Mouse (Mus musculus) heart, postnatal 0 days (tissue): ENCODE measurements around the gene Stxbp6.

ENCODE experiments used
- CTCF ChIP-seq: IDR thresholded peaks from 2 replicates; pipeline ENCODE4 v1.5.1; 2016; ENCODE audit warnings: antibody characterized with exemption, control low read depth, low read depth
- EP300 ChIP-seq: IDR thresholded peaks from 2 replicates; pipeline ENCODE4 v1.6.1; 2016; ENCODE audit warnings: antibody characterized with exemption, low read depth

DNA sequence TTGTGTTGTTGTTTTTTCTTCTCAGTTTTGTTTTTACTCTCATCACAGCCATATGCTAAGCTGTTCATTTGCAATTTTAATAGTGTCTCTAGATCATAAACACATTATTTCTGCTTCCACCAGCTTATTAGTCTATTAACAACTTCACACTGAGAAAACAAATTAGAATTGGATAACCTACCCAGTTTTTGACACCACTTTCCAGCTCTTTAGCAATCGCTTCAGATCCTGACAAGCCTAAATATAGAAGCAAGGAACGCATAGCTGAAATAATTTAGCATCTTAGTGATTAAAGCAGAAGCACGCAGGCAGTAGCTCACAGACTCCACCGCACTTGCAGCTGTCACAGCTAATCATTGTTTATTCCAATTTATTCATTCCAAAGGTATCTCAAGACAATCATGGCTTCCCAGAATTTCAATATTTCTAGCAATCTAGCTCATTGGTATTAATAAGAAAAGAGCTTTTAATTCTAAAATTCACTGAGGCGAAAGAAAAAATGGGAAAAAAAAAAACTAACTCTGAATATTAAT, 95.1 kb downstream of the Stxbp6 start:
- TF ChIP-seq EP300 (no peak), CTCF (no peak)
